Mouse (Mus musculus) heart, embryonic 11.5 days (tissue): ENCODE measurements around the gene Hpcal4. TPM values are rescaled to one million over a fixed set of nuclear protein-coding genes. Genes with fewer than 3 reads are reported as not detected.

Experiments used
- ATAC-seq: fragments of 200-750 bp; cut with Nextera tagmentation; replicated peaks from 2 replicates; pipeline ENCODE4 v1.8.0; 2017; ENCODE audit warnings: moderate library complexity; ENCODE audit not compliant: insufficient number of reproducible peaks, low FRiP score, low TSS enrichment
- H3K27ac ChIP-seq: fragments of 300-500 bp; sonication (generic); 2 replicates; pipeline ENCODE4 v1.5.1; 2014; ENCODE audit warnings: mild to moderate bottlenecking, low read depth, low read length
- H3K27me3 ChIP-seq: fragments of 300-500 bp; sonication (generic); 2 replicates; pipeline ENCODE4 v1.6.1; 2014; ENCODE audit warnings: mild to moderate bottlenecking, low read length, mixed read lengths; ENCODE audit not compliant: control insufficient read depth, insufficient read depth
- H3K36me3 ChIP-seq: fragments of 300-500 bp; sonication (generic); 2 replicates; pipeline ENCODE4 v1.6.1; 2014; ENCODE audit warnings: mild to moderate bottlenecking, low read length, moderate library complexity, mixed read lengths; ENCODE audit not compliant: control insufficient read depth, insufficient read depth
- H3K4me1 ChIP-seq: fragments of 300-500 bp; sonication (generic); 2 replicates; pipeline ENCODE4 v1.6.1; 2014; ENCODE audit warnings: low read length; ENCODE audit not compliant: control insufficient read depth, insufficient read depth
- H3K4me2 ChIP-seq: fragments of 300-500 bp; sonication (generic); 2 replicates; pipeline ENCODE4 v1.6.1; 2014; ENCODE audit warnings: mild to moderate bottlenecking, moderate library complexity
- H3K4me3 ChIP-seq: fragments of 300-500 bp; sonication (generic); 2 replicates; pipeline ENCODE4 v1.5.1; 2014; ENCODE audit warnings: low read depth, low read length
- H3K9ac ChIP-seq: fragments of 300-500 bp; sonication (generic); 2 replicates; pipeline ENCODE4 v1.6.1; 2014; ENCODE audit warnings: mild to moderate bottlenecking, low read depth, low read length, moderate library complexity
- H3K9me3 ChIP-seq: fragments of 300-500 bp; sonication (generic); replicated peaks from 2 replicates; pipeline ENCODE4 v1.6.1; 2016; ENCODE audit warnings: low read length; ENCODE audit not compliant: control insufficient read depth
- WGBS: fragments of 180-500 bp; shearing (Covaris S2); extraction: QIAGEN DNeasy Blood & Tissue Kit; methylation state at CpG from one replicate; pipeline ENCODE4 v1.1.7; 2014; ENCODE audit not compliant: insufficient replicate concordance; 5-methylcytosine and 5-hydroxymethylcytosine counted together
- polyA plus RNA-seq: library from polyadenylated mRNA; unstranded; fragments of >200 nt; fragmentation: Nextera tagmentation; extraction: Ambion mirVana; gene quantifications from 2 replicates; pipeline ENCODE4 v1.2.1, GENCODE M21; 2014

Gene Hpcal4
- polyA plus RNA-seq, 1 experiment from 2014 or later: 1.9 TPM

GRCm38 (mm10) chr4:123225718-123226403, 42.8 kb downstream of the Hpcal4 start:
- peak; percentile 36; the same call in 1 of the 2 replicates for ATAC-seq
- no peak overlapping the region for H3K9ac ChIP-seq
- no peak overlapping the region for H3K4me3 ChIP-seq
- no peaks in the 10 kb centered on the region for H3K9me3 ChIP-seq
- H3K36me3 ChIP-seq: no peaks in the 10 kb centered on the region
- no peak overlapping the region for H3K4me2 ChIP-seq
- H3K27ac ChIP-seq: peak overlapping the region; percentile 35; the same call in 1 of the 2 replicates
- 48% methylated on average over 10 of the region's 10 CpGs for WGBS
- H3K27me3 ChIP-seq: no peaks in the 10 kb centered on the region; the same call in 1 of the 2 replicates
- H3K4me1 ChIP-seq: peaks cover 36% of the 10 kb centered on the region

DNA sequence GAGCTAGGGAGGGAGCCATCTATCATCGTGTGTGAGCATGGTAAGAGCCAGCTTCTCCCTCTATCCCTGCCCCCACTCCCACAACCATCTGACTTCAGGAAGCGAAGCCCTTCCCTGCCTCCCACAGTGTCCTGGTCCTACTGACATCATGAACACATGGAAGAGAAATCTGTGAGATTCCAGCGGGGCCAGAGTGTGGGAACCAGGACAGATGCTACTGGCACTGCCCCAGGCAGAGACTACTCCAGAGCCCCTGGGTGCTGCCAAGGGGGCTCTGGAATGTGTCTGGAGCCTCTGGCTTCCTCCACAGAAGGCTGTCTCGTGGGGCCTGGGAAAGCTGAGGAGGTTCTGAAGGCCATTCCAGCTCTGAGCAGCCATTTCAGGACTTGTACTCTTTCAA, 44.7 kb downstream of the Hpcal4 start:
- Histone ChIP-seq H3K9me3 (no peaks in the 10 kb centered on the region), H3K4me3 (no peak overlapping the region), H3K9ac (peak overlapping the region; percentile 2; the same call in 1 of the 2 replicates), H3K27ac (peak overlapping the region; percentile 57), H3K4me2 (no peak overlapping the region), H3K36me3 (no peaks in the 10 kb centered on the region), H3K4me1 (peaks cover 39% of the 10 kb centered on the region), H3K27me3 (peaks cover 4% of the 10 kb centered on the region; the same call in 1 of the 2 replicates)
- 9% methylated on average over 4 of the region's 4 CpGs for WGBS
- no peak; the same call in 1 of the 2 replicates for ATAC-seq

DNA sequence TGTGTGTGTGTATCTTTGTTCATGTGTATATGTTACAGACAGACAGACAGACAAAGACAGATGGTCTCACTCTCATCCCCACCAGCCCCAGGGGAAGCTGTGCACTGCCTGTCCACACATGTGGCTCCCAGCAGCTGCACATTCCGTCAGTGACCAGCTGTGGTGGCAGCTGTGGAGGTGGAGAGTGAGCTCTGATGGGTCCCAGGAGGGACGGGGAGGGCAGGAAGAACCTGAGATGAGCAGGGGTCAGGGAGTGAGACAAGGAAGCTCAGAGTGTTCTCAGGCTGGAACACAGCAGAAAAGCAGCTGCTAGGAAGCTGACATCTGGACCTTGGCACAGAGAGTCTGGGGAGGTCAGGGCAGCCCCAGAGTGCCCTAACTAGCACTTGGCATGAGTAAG, 45.2 kb downstream of the Hpcal4 start:
- 0 out of 2 replicates have a peak, but pooled peaks have one; percentile 9 for ATAC-seq
- 17% methylated on average over 2 of the region's 2 CpGs for WGBS
- H3K4me1 ChIP-seq: peaks cover 40% of the 10 kb centered on the region

GRCm38 (mm10) chr4:123229166-123229565, 46.1 kb downstream of the Hpcal4 start:
- Histone ChIP-seq H3K27ac (no peak overlapping the region), H3K4me1 (peaks cover 46% of the 10 kb centered on the region), H3K4me2 (no peak overlapping the region), H3K27me3 (peaks cover 10% of the 10 kb centered on the region; the same call in 1 of the 2 replicates), H3K4me3 (no peak overlapping the region), H3K36me3 (no peaks in the 10 kb centered on the region), H3K9ac (no peak overlapping the region), H3K9me3 (no peaks in the 10 kb centered on the region)
- ATAC-seq: no peak
- WGBS: 71% methylated on average over 11 of the region's 11 CpGs

More for the DNA sequence above, 45.2 kb downstream of the Hpcal4 start:
- Histone ChIP-seq H3K4me3 (no peak overlapping the region), H3K4me2 (no peak overlapping the region), H3K9ac (no peak overlapping the region), H3K36me3 (no peaks in the 10 kb centered on the region), H3K27me3 (peaks cover 8% of the 10 kb centered on the region; the same call in 1 of the 2 replicates), H3K27ac (peak overlapping the region; percentile 57), H3K9me3 (no peaks in the 10 kb centered on the region)

GRCm38 (mm10) chr4:123232841-123233240, 49.8 kb downstream of the Hpcal4 start:
- ATAC-seq: no peak
- Histone ChIP-seq H3K36me3 (no peaks in the 10 kb centered on the region), H3K27me3 (peaks cover 19% of the 10 kb centered on the region; the same call in 1 of the 2 replicates), H3K4me1 (peaks cover 38% of the 10 kb centered on the region), H3K27ac (no peak overlapping the region), H3K9me3 (no peaks in the 10 kb centered on the region), H3K4me2 (no peak overlapping the region), H3K9ac (no peak overlapping the region), H3K4me3 (no peak overlapping the region)
- 56% methylated on average over 3 of the region's 3 CpGs for WGBS

GRCm38 (mm10) chr4:123233492-123234084, 50.6 kb downstream of the Hpcal4 start, which contains the start of gene Heyl:
Gene Heyl, plus strand, starts transcription at chr4:123233556.
- Histone ChIP-seq H3K4me3 (peak within 1 kb of the TSS; percentile 56), H3K4me2 (peak within 1 kb of the TSS; percentile 94), H3K27me3 (peaks cover 19% of the 10 kb centered on the region; the same call in 1 of the 2 replicates), H3K9ac (peak within 1 kb of the TSS; percentile 67), H3K4me1 (peaks cover 34% of the 10 kb centered on the region), H3K36me3 (no peaks in the 10 kb centered on the region), H3K27ac (0 out of 2 replicates have a peak within 1 kb of the TSS, but pooled peaks have one; percentile 18), H3K9me3 (no peaks in the 10 kb centered on the region)
- 1% methylated on average over 52 of the region's 52 CpGs for WGBS
- ATAC-seq: peak; percentile 36

GRCm38 (mm10) chr4:123235835-123236430, 52.9 kb downstream of the Hpcal4 start:
- H3K9ac ChIP-seq: no peak overlapping the region
- H3K9me3 ChIP-seq: no peaks in the 10 kb centered on the region
- peaks cover 41% of the 10 kb centered on the region for H3K4me1 ChIP-seq
- no peak overlapping the region for H3K4me3 ChIP-seq
- 63% methylated on average over 9 of the region's 9 CpGs for WGBS
- H3K36me3 ChIP-seq: no peaks in the 10 kb centered on the region
- H3K27me3 ChIP-seq: peaks cover 23% of the 10 kb centered on the region; the same call in 1 of the 2 replicates
- H3K27ac ChIP-seq: no peak overlapping the region
- ATAC-seq: no peak
- no peak overlapping the region for H3K4me2 ChIP-seq

GRCm38 (mm10) chr4:123236431-123237031, 53.5 kb downstream of the Hpcal4 start:
- Histone ChIP-seq H3K27ac (peak overlapping the region; percentile 69; the same call in 1 of the 2 replicates), H3K36me3 (no peaks in the 10 kb centered on the region), H3K9me3 (no peaks in the 10 kb centered on the region), H3K27me3 (peaks cover 23% of the 10 kb centered on the region; the same call in 1 of the 2 replicates), H3K9ac (no peak overlapping the region), H3K4me3 (no peak overlapping the region), H3K4me1 (peaks cover 41% of the 10 kb centered on the region), H3K4me2 (no peak overlapping the region)
- WGBS: 77% methylated on average over 13 of the region's 13 CpGs
- no peak for ATAC-seq
